Mouse (Mus musculus) embryonic facial prominence, embryonic 12.5 days (tissue): ENCODE data around the gene Cep112. TPM values are rescaled to one million over a fixed set of nuclear protein-coding genes. Genes with fewer than 3 reads are reported as not detected.

ENCODE experiments used
- ATAC-seq: fragments of 200-750 bp; cut with Nextera tagmentation; 2 replicates; pipeline ENCODE4 v1.8.0; 2017; ENCODE audit not compliant: insufficient number of reproducible peaks, insufficient read depth, low FRiP score, low TSS enrichment
- H3K27ac ChIP-seq: fragments of 300-500 bp; sonication (generic); 2 replicates; pipeline ENCODE4 v1.5.1; 2016; ENCODE audit warnings: mild to moderate bottlenecking
- H3K27me3 ChIP-seq: fragments of 300-500 bp; sonication (generic); 2 replicates; pipeline ENCODE4 v1.6.1; 2016; ENCODE audit warnings: mild to moderate bottlenecking, moderate library complexity
- H3K36me3 ChIP-seq: fragments of 300-500 bp; sonication (generic); 2 replicates; pipeline ENCODE4 v1.6.1; 2016; ENCODE audit warnings: mild to moderate bottlenecking
- H3K4me1 ChIP-seq: fragments of 300-500 bp; sonication (generic); 2 replicates; pipeline ENCODE4 v1.6.1; 2016
- H3K4me2 ChIP-seq: fragments of 300-500 bp; sonication (generic); replicated peaks from 2 replicates; pipeline ENCODE4 v1.6.1; 2016; ENCODE audit warnings: mild to moderate bottlenecking, moderate library complexity
- H3K4me3 ChIP-seq: fragments of 300-500 bp; sonication (generic); 2 replicates; pipeline ENCODE4 v1.5.1; 2016; ENCODE audit warnings: mild to moderate bottlenecking
- H3K9ac ChIP-seq: fragments of 300-500 bp; sonication (generic); 2 replicates; pipeline ENCODE4 v1.6.1; 2016; ENCODE audit warnings: mild to moderate bottlenecking, moderate library complexity
- H3K9me3 ChIP-seq: fragments of 300-500 bp; sonication (generic); 2 replicates; pipeline ENCODE4 v1.6.1; 2016; ENCODE audit warnings: mild to moderate bottlenecking, moderate library complexity
- WGBS: fragments of 180-500 bp; shearing (Covaris S2); methylation state at CpG from one replicate; pipeline ENCODE4 v1.1.7; 2016; 5-methylcytosine and 5-hydroxymethylcytosine counted together
- polyA plus RNA-seq: library from polyadenylated mRNA; unstranded; fragments of >200 nt; fragmentation: Nextera tagmentation; extraction: Ambion mirVana; gene quantifications from 2 replicates; pipeline ENCODE4 v1.2.1, GENCODE M21; 2016

Gene Cep112
- polyA plus RNA-seq, 1 experiment from 2014 or later = 13.8 TPM

GRCm38 (mm10) chr11:108901670-108902069 lies 476.7 kb downstream of the Cep112 start:
- 73% methylated on average over 7 of the region's 7 CpGs for WGBS

GRCm38 (mm10) chr11:108902303-108902702 lies 477.3 kb downstream of the Cep112 start:
- Histone ChIP-seq H3K4me3 (no peak overlapping the region), H3K27ac (no peak overlapping the region), H3K4me1 (peaks cover 9% of the 10 kb centered on the region), H3K36me3 (no peaks in the 10 kb centered on the region), H3K9ac (no peak overlapping the region), H3K4me2 (no peak overlapping the region), H3K9me3 (no peaks in the 10 kb centered on the region), H3K27me3 (no peaks in the 10 kb centered on the region)
- ATAC-seq = no peak
- 67% methylated on average over 4 of the region's 4 CpGs for WGBS

More at GRCm38 (mm10) chr11:108901670-108902069, 476.7 kb downstream of the Cep112 start:
- Histone ChIP-seq H3K4me1 (peaks cover 9% of the 10 kb centered on the region), H3K4me3 (no peak overlapping the region), H3K27me3 (no peaks in the 10 kb centered on the region), H3K9ac (no peak overlapping the region), H3K27ac (no peak overlapping the region), H3K9me3 (no peaks in the 10 kb centered on the region), H3K4me2 (no peak overlapping the region), H3K36me3 (no peaks in the 10 kb centered on the region)
- no peak for ATAC-seq

GRCm38 (mm10) chr11:108906590-108907254 lies 481.7 kb downstream of the Cep112 start:
- peaks cover 8% of the 10 kb centered on the region for H3K27me3 ChIP-seq
- no peak; the same call in 1 of the 2 replicates for ATAC-seq
- no peaks in the 10 kb centered on the region for H3K36me3 ChIP-seq
- no peak overlapping the region for H3K27ac ChIP-seq
- H3K9ac ChIP-seq = no peak overlapping the region
- WGBS = 74% methylated on average over 7 of the region's 7 CpGs
- no peak overlapping the region for H3K4me3 ChIP-seq
- H3K9me3 ChIP-seq = no peaks in the 10 kb centered on the region
- no peak overlapping the region for H3K4me2 ChIP-seq
- peaks cover 10% of the 10 kb centered on the region for H3K4me1 ChIP-seq

GRCm38 (mm10) chr11:108909396-108910195 lies 484.6 kb downstream of the Cep112 start:
- Histone ChIP-seq H3K27me3 (peaks cover 8% of the 10 kb centered on the region), H3K9ac (no peak overlapping the region), H3K4me2 (peak overlapping the region; percentile 44), H3K9me3 (no peaks in the 10 kb centered on the region), H3K36me3 (no peaks in the 10 kb centered on the region), H3K4me1 (peaks cover 10% of the 10 kb centered on the region), H3K27ac (no peak overlapping the region), H3K4me3 (peak overlapping the region; percentile 11; the same call in 1 of the 2 replicates)
- 7% methylated on average over 24 of the region's 24 CpGs for WGBS
- no peak for ATAC-seq

Other genes with a start within 250 kb of the Cep112 start
- gene Apoh, start 81.8 kb upstream of the Cep112 start, polyA plus RNA-seq = 0.46 TPM in 1 of 2 replicates, not detected in the other
- gene Prkca, start 81.3 kb upstream of the Cep112 start, polyA plus RNA-seq = 8.0 and 8.5 TPM in 2 replicates